Mouse (Mus musculus): Measurements from ENCODE around the gene Enah. TPM values are rescaled to one million over a fixed set of nuclear protein-coding genes. Genes with fewer than 3 reads are reported as not detected.

Gene Enah
- polyA plus RNA-seq (2014; fragmentation: Nextera tagmentation; extraction: Ambion mirVana): 29.5 and 32.4 TPM in 2 replicates

- WGBS: under 1% methylated on average over 59 of the region's 109 CpGs
- H3K36me3 ChIP-seq (replicated peaks; ENCODE audit: control insufficient read depth, insufficient read depth, low read depth, low read length): no peaks in the 10 kb centered on the region
- peak within 1 kb of the TSS; percentile 96 for H3K27ac ChIP-seq (replicated peaks; ENCODE audit: low read depth, low read length)
- H3K9ac ChIP-seq (replicated peaks; ENCODE audit: low read length): peak within 1 kb of the TSS; percentile 98
- H3K4me2 ChIP-seq (ENCODE audit: low read depth, low read length): peak within 1 kb of the TSS; percentile 90
- ATAC-seq (replicated peaks; ENCODE audit: insufficient number of reproducible peaks, low FRiP score, low TSS enrichment, low read depth): peak; percentile 79
- no peaks in the 10 kb centered on the region for H3K27me3 ChIP-seq (ENCODE audit: control insufficient read depth, insufficient read depth, low read length)
- no peaks in the 10 kb centered on the region for H3K4me1 ChIP-seq (ENCODE audit: control insufficient read depth, insufficient read depth, low read length)
- DNase-seq (ENCODE audit: low spot score): peak; percentile 87
- no peaks in the 10 kb centered on the region for H3K9me3 ChIP-seq (replicated peaks; ENCODE audit: control insufficient read depth, low read length)
- peak within 1 kb of the TSS; percentile 96 for H3K4me3 ChIP-seq (ENCODE audit: low read depth, low read length)
These were observed at the start of gene Enah for GRCm38 (mm10) chr1:182019926-182020801. Gene Enah, minus strand, starts transcription at chr1:182019990.

DNA sequence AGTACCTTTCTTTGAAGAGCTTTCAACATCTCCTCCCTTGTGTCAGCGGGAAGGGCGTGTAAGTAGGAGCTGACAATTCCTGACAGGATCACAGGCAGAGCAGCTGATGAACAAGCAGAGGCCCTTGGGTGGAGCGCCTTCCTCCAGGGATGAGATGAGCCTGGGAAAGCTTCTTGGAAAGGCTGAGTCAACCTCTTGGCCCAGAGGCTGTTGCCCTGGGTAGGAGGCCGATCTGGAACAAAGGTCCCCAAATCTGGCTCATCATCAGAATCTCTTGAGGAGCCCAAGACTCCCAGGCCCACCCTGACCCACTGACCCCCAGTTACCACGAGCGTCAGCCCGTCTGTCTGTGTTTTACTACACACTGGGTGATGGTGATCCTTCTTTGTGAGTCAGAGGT lies 48.3 kb upstream of the Enah start:
- Histone ChIP-seq H3K27me3 (ENCODE audit: control insufficient read depth, insufficient read depth, low read length) (no peaks in the 10 kb centered on the region), H3K4me1 (ENCODE audit: control insufficient read depth, insufficient read depth, low read length) (no peaks in the 10 kb centered on the region), H3K4me2 (ENCODE audit: low read depth, low read length) (no peak overlapping the region), H3K27ac (replicated peaks; ENCODE audit: low read depth, low read length) (no peak overlapping the region), H3K36me3 (replicated peaks; ENCODE audit: control insufficient read depth, insufficient read depth, low read depth, low read length) (no peaks in the 10 kb centered on the region), H3K9ac (replicated peaks; ENCODE audit: low read length) (no peak overlapping the region), H3K4me3 (ENCODE audit: low read depth, low read length) (no peak overlapping the region), H3K9me3 (replicated peaks; ENCODE audit: control insufficient read depth, low read length) (no peaks in the 10 kb centered on the region)
- WGBS: 80% methylated on average over 7 of the region's 7 CpGs
- DNase-seq (ENCODE audit: low spot score): no peak
- ATAC-seq (replicated peaks; ENCODE audit: insufficient number of reproducible peaks, low FRiP score, low TSS enrichment, low read depth): no peak

DNA sequence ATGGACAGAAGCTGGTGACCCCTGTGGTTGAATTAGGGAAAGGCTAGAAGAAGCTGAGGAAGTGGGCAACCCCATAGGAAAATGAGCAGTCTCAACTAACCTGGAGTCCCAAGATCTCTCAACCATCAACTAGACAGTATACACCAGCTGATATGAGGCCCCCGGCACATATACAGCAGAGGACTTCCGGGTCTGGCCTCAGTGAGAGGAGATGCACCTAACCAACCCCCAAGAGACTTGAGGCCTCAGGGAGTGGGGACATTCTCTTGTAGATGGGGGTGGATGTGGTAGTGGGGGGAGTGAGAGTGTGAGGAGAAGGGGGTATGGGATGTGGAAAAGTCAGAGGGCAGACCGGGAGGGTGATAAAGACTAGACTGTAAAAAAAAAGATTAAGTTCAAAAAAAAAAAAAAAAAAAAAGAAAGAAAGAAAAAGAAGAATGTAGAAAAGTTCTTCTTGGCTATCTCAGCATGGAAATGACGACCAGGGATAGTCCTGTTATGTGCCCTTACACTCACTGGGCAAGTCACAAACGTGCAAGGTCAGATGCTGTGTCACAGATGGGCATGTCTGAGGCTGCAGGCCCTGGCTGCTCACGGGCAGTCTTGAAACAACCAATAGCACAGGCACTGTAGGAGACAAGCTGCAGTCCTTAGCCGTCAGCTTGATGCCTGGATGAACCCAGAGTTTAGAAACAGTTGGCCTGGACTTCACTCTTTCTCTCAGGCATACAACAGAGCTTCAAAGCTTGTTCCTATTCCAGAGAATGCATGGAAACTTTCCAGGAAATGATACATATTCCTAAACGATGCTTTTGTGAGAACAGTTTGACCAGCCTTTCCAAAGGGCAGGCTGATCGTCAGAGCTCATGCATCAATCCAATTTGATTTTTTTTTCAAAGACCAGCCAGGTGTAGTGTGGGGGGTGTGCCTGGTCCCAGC lies 47.0 kb upstream of the Enah start:
- no peaks in the 10 kb centered on the region for H3K4me1 ChIP-seq (ENCODE audit: control insufficient read depth, insufficient read depth, low read length)
- WGBS: 73% methylated on average over 9 of the region's 9 CpGs
- H3K27me3 ChIP-seq (ENCODE audit: control insufficient read depth, insufficient read depth, low read length): no peaks in the 10 kb centered on the region
- no peaks in the 10 kb centered on the region for H3K9me3 ChIP-seq (replicated peaks; ENCODE audit: control insufficient read depth, low read length)
- no peak overlapping the region for H3K4me2 ChIP-seq (ENCODE audit: low read depth, low read length)
- H3K4me3 ChIP-seq (ENCODE audit: low read depth, low read length): no peak overlapping the region
- no peak overlapping the region for H3K9ac ChIP-seq (replicated peaks; ENCODE audit: low read length)
- H3K36me3 ChIP-seq (replicated peaks; ENCODE audit: control insufficient read depth, insufficient read depth, low read depth, low read length): no peaks in the 10 kb centered on the region
- no peak overlapping the region for H3K27ac ChIP-seq (replicated peaks; ENCODE audit: low read depth, low read length)
- DNase-seq (ENCODE audit: low spot score): no peak
- ATAC-seq (replicated peaks; ENCODE audit: insufficient number of reproducible peaks, low FRiP score, low TSS enrichment, low read depth): no peak

- no peaks in the 10 kb centered on the region for H3K4me1 ChIP-seq (ENCODE audit: control insufficient read depth, insufficient read depth, low read length)
- 70% methylated on average over 8 of the region's 8 CpGs for WGBS
- no peaks in the 10 kb centered on the region for H3K27me3 ChIP-seq (ENCODE audit: control insufficient read depth, insufficient read depth, low read length)
- H3K9ac ChIP-seq (replicated peaks; ENCODE audit: low read length): no peak overlapping the region
- no peak overlapping the region for H3K27ac ChIP-seq (replicated peaks; ENCODE audit: low read depth, low read length)
- ATAC-seq (replicated peaks; ENCODE audit: insufficient number of reproducible peaks, low FRiP score, low TSS enrichment, low read depth): no peak
- H3K4me2 ChIP-seq (ENCODE audit: low read depth, low read length): no peak overlapping the region
- no peak for DNase-seq (ENCODE audit: low spot score)
- no peaks in the 10 kb centered on the region for H3K36me3 ChIP-seq (replicated peaks; ENCODE audit: control insufficient read depth, insufficient read depth, low read depth, low read length)
- H3K9me3 ChIP-seq (replicated peaks; ENCODE audit: control insufficient read depth, low read length): no peaks in the 10 kb centered on the region
- no peak overlapping the region for H3K4me3 ChIP-seq (ENCODE audit: low read depth, low read length)
These were observed 43.9 kb upstream of the Enah start for GRCm38 (mm10) chr1:182063716-182064115.

DNA sequence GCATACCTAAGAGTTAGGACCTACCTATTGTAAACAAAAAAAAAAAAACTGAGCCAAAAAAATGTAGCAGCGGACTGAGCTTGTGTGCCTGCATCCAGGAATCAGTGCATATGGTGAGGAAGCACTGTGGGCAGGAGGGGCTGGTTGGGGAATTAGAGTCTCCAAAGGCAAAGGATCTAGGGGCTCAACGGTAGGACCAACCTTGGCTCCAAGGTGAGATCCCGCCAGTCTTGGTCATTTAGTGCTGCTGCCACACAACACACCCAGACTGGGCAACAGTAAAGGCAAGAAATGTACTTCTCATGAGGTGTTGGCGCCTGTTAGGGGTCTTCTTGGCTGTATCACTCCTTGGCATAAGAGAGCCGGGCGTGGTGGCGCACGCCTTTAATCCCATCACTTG lies 43.0 kb upstream of the Enah start:
- 93% methylated on average over 8 of the region's 8 CpGs for WGBS
- Histone ChIP-seq H3K4me1 (ENCODE audit: control insufficient read depth, insufficient read depth, low read length) (no peaks in the 10 kb centered on the region), H3K4me2 (ENCODE audit: low read depth, low read length) (no peak overlapping the region), H3K27me3 (ENCODE audit: control insufficient read depth, insufficient read depth, low read length) (no peaks in the 10 kb centered on the region), H3K9ac (replicated peaks; ENCODE audit: low read length) (no peak overlapping the region), H3K36me3 (replicated peaks; ENCODE audit: control insufficient read depth, insufficient read depth, low read depth, low read length) (no peaks in the 10 kb centered on the region), H3K27ac (replicated peaks; ENCODE audit: low read depth, low read length) (no peak overlapping the region), H3K9me3 (replicated peaks; ENCODE audit: control insufficient read depth, low read length) (no peaks in the 10 kb centered on the region), H3K4me3 (ENCODE audit: low read depth, low read length) (no peak overlapping the region)
- ATAC-seq (replicated peaks; ENCODE audit: insufficient number of reproducible peaks, low FRiP score, low TSS enrichment, low read depth): no peak
- DNase-seq (ENCODE audit: low spot score): no peak

DNA sequence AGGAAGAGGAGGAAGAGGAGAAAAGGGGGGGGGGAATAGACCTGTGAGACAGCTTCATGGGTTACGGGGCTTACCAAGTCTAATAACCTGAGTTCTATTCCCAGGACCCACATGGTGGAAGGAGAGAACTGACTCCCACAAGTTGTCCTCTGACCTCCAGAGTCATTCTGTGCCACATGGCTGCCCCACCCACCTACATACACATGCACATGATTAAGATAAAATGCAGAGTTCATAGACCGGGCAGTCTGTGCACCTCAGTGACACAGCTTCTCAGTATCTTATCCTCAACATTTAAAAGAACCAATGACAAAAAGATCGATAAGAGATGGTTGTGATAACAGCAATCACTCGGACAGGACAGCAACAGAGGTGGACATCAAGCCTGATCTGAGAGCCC lies 41.4 kb upstream of the Enah start:
- Histone ChIP-seq H3K27ac (replicated peaks; ENCODE audit: low read depth, low read length) (no peak overlapping the region), H3K36me3 (replicated peaks; ENCODE audit: control insufficient read depth, insufficient read depth, low read depth, low read length) (no peaks in the 10 kb centered on the region), H3K9ac (replicated peaks; ENCODE audit: low read length) (no peak overlapping the region), H3K4me2 (ENCODE audit: low read depth, low read length) (no peak overlapping the region), H3K4me3 (ENCODE audit: low read depth, low read length) (no peak overlapping the region), H3K4me1 (ENCODE audit: control insufficient read depth, insufficient read depth, low read length) (no peaks in the 10 kb centered on the region), H3K27me3 (ENCODE audit: control insufficient read depth, insufficient read depth, low read length) (no peaks in the 10 kb centered on the region), H3K9me3 (replicated peaks; ENCODE audit: control insufficient read depth, low read length) (no peaks in the 10 kb centered on the region)
- DNase-seq (ENCODE audit: low spot score): no peak
- no peak for ATAC-seq (replicated peaks; ENCODE audit: insufficient number of reproducible peaks, low FRiP score, low TSS enrichment, low read depth)
- 78% methylated on average over 4 of the region's 4 CpGs for WGBS

DNA sequence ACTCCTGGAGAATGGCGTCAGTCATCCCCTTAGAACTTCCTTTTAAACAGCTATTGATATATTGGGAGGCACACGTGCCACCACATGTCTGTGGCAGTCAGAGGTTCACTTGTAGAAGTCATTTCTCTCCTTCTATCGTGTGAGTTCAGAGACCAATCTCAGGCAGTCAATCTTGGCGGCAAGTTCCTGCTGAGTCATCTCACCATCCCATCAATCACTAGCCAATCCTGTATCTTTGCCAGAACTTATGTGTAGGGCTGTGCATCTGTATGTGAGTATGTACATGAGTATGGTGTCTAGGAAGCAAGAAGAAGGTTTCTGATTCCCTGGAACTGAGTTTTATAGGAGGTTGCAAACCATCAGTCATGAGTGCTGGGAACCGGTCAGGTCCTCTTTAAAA lies 40.0 kb upstream of the Enah start:
- no peaks in the 10 kb centered on the region for H3K9me3 ChIP-seq (replicated peaks; ENCODE audit: control insufficient read depth, low read length)
- WGBS: 88% methylated on average over 5 of the region's 5 CpGs
- H3K4me1 ChIP-seq (ENCODE audit: control insufficient read depth, insufficient read depth, low read length): no peaks in the 10 kb centered on the region
- no peaks in the 10 kb centered on the region for H3K36me3 ChIP-seq (replicated peaks; ENCODE audit: control insufficient read depth, insufficient read depth, low read depth, low read length)
- H3K4me3 ChIP-seq (ENCODE audit: low read depth, low read length): no peak overlapping the region
- H3K9ac ChIP-seq (replicated peaks; ENCODE audit: low read length): no peak overlapping the region
- H3K4me2 ChIP-seq (ENCODE audit: low read depth, low read length): no peak overlapping the region
- no peak overlapping the region for H3K27ac ChIP-seq (replicated peaks; ENCODE audit: low read depth, low read length)
- ATAC-seq (replicated peaks; ENCODE audit: insufficient number of reproducible peaks, low FRiP score, low TSS enrichment, low read depth): no peak
- H3K27me3 ChIP-seq (ENCODE audit: control insufficient read depth, insufficient read depth, low read length): no peaks in the 10 kb centered on the region
- no peak for DNase-seq (ENCODE audit: low spot score)

GRCm38 (mm10) chr1:182057998-182058397 lies 38.2 kb upstream of the Enah start:
- H3K36me3 ChIP-seq (replicated peaks; ENCODE audit: control insufficient read depth, insufficient read depth, low read depth, low read length): no peaks in the 10 kb centered on the region
- no peak overlapping the region for H3K27ac ChIP-seq (replicated peaks; ENCODE audit: low read depth, low read length)
- no peak overlapping the region for H3K9ac ChIP-seq (replicated peaks; ENCODE audit: low read length)
- H3K27me3 ChIP-seq (ENCODE audit: control insufficient read depth, insufficient read depth, low read length): no peaks in the 10 kb centered on the region
- H3K4me3 ChIP-seq (ENCODE audit: low read depth, low read length): no peak overlapping the region
- H3K9me3 ChIP-seq (replicated peaks; ENCODE audit: control insufficient read depth, low read length): no peaks in the 10 kb centered on the region
- no peak overlapping the region for H3K4me2 ChIP-seq (ENCODE audit: low read depth, low read length)
- DNase-seq (ENCODE audit: low spot score): no peak
- H3K4me1 ChIP-seq (ENCODE audit: control insufficient read depth, insufficient read depth, low read length): no peaks in the 10 kb centered on the region
- 80% methylated on average over 6 of the region's 6 CpGs for whole genome bisulfite sequencing
- ATAC-seq (replicated peaks; ENCODE audit: insufficient number of reproducible peaks, low FRiP score, low TSS enrichment, low read depth): no peak
